Mouse (Mus musculus) forebrain, embryonic 15.5 days (tissue): ENCODE data around the gene Olfr729. TPM values are rescaled to one million over a fixed set of nuclear protein-coding genes. Genes with fewer than 3 reads are reported as not detected.

Experiments
- ATAC-seq: fragments of 200-750 bp; cut with Nextera tagmentation; replicated peaks from 2 replicates; pipeline ENCODE4 v1.8.0; 2017; ENCODE audit warnings: mild to moderate bottlenecking, moderate TSS enrichment, moderate library complexity
- H3K27ac ChIP-seq: fragments of 300-500 bp; sonication (generic); replicated peaks from 2 replicates; pipeline ENCODE4 v1.5.1; 2015; ENCODE audit warnings: mild to moderate bottlenecking, inconsistent platforms
- H3K27me3 ChIP-seq: fragments of 300-500 bp; sonication (generic); 2 replicates; pipeline ENCODE4 v1.6.1; 2015; ENCODE audit warnings: inconsistent platforms
- H3K36me3 ChIP-seq: fragments of 300-500 bp; sonication (generic); 2 replicates; pipeline ENCODE4 v1.6.1; 2015; ENCODE audit warnings: mild to moderate bottlenecking, inconsistent platforms
- H3K4me1 ChIP-seq: fragments of 300-500 bp; sonication (generic); 2 replicates; pipeline ENCODE4 v1.6.1; 2015; ENCODE audit warnings: inconsistent platforms
- H3K4me2 ChIP-seq: fragments of 300-500 bp; sonication (generic); replicated peaks from 2 replicates; pipeline ENCODE4 v1.6.1; 2015; ENCODE audit warnings: mild to moderate bottlenecking, inconsistent platforms
- H3K4me3 ChIP-seq: fragments of 300-500 bp; sonication (generic); 2 replicates; pipeline ENCODE4 v1.5.1; 2015; ENCODE audit warnings: mild to moderate bottlenecking, inconsistent platforms
- H3K9ac ChIP-seq: fragments of 300-500 bp; sonication (generic); replicated peaks from 2 replicates; pipeline ENCODE4 v1.6.1; 2015; ENCODE audit warnings: mild to moderate bottlenecking, inconsistent platforms
- H3K9me3 ChIP-seq: fragments of 300-500 bp; sonication (generic); 2 replicates; pipeline ENCODE4 v1.6.1; 2016; ENCODE audit warnings: inconsistent platforms
- WGBS: fragments of 180-500 bp; shearing (Covaris S2); methylation state at CpG from one replicate; pipeline ENCODE4 v1.1.7; 2015; ENCODE audit warnings: mixed read lengths; 5-methylcytosine and 5-hydroxymethylcytosine counted together
- polyA plus RNA-seq: library from polyadenylated mRNA; unstranded; fragments of >200 nt; fragmentation: Nextera tagmentation; extraction: Ambion mirVana; gene quantifications from 2 replicates; pipeline ENCODE4 v1.2.1, GENCODE M21; 2015

Gene Olfr729
- not detected in 2 replicates for polyA plus RNA-seq

- ATAC-seq, result no peak
- H3K9ac ChIP-seq, result no peak within 1 kb of the TSS
- no peaks in the 10 kb centered on the region for H3K9me3 ChIP-seq
- H3K4me1 ChIP-seq, result no peaks in the 10 kb centered on the region
- H3K27me3 ChIP-seq, result no peaks in the 10 kb centered on the region
- H3K36me3 ChIP-seq, result no peaks in the 10 kb centered on the region
- H3K27ac ChIP-seq, result no peak within 1 kb of the TSS
- H3K4me3 ChIP-seq, result no peak within 1 kb of the TSS
- H3K4me2 ChIP-seq, result no peak within 1 kb of the TSS
Measured at GRCm38 (mm10) chr14:50152810-50153209, at the start of gene Olfr729. Olfr729 (minus strand) TSS chr14:50152910.

DNA sequence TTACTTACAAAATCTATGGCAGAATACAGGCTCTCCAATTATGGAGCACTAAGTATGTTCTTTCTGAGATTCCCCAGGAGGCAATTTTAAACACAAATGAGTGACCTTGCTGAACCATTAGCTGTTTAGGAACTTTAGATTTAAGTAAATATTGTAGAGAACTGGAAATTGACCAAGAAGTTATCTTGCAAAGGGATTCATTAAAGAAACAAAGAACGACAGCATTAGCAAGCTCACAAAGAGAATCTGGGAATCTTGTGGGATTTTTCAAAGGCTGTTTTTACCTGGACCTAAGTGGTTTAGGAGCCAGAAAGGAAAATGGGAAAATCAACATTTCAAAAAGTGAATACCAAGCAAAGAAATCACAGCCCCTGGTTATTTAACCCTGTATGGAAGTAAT lies 35.4 kb upstream of the Olfr729 start, which contains the start of gene Olfr730:
TSS of gene Olfr730 (minus strand) at position 101 of the 400 bp plus-strand sequence.
- no peaks in the 10 kb centered on the region for H3K4me1 ChIP-seq
- WGBS, result 43% methylated on average over 1 of the region's 1 CpGs
- H3K27ac ChIP-seq, result no peak within 1 kb of the TSS
- H3K4me2 ChIP-seq, result no peak within 1 kb of the TSS
- no peaks in the 10 kb centered on the region for H3K9me3 ChIP-seq
- no peak for ATAC-seq
- H3K36me3 ChIP-seq, result no peaks in the 10 kb centered on the region
- no peak within 1 kb of the TSS for H3K4me3 ChIP-seq
- no peak within 1 kb of the TSS for H3K9ac ChIP-seq
- no peaks in the 10 kb centered on the region for H3K27me3 ChIP-seq

DNA sequence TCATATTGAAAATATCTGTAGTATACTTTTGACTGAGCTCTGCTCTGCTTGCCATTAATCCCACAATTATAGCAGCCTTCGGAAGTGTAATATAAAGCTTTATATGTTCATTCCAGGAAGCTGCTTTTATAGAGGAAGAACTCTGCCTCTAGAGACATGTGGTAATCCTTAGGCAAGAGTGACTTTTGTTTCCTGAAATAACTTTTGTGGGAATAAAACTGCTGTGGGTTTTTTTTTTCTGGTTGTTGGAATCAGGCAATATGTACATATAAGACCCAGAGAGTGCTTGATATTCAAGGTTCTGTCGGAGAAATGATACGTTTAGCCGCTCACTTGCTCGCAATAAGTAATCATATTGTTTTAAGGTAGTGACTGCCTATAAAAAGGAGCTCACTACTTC lies 10.1 kb downstream of the Olfr729 start, which contains the start of gene Olfr728:
TSS of gene Olfr728 (minus strand) at position 101 of the 400 bp plus-strand sequence.
- H3K9ac ChIP-seq, result no peak within 1 kb of the TSS
- no peaks in the 10 kb centered on the region for H3K4me1 ChIP-seq
- ATAC-seq, result no peak
- no peak within 1 kb of the TSS for H3K4me2 ChIP-seq
- no peak within 1 kb of the TSS for H3K27ac ChIP-seq
- 92% methylated on average over 5 of the region's 5 CpGs for WGBS
- no peaks in the 10 kb centered on the region for H3K27me3 ChIP-seq
- no peaks in the 10 kb centered on the region for H3K9me3 ChIP-seq
- no peaks in the 10 kb centered on the region for H3K36me3 ChIP-seq
- H3K4me3 ChIP-seq, result no peak within 1 kb of the TSS

- H3K9ac ChIP-seq, result no peak within 1 kb of the TSS
Measured at GRCm38 (mm10) chr14:50122886-50123285, 29.8 kb downstream of the Olfr729 start, which contains the start of gene Olfr727. Olfr727 (plus strand) TSS chr14:50123186.

More at GRCm38 (mm10) chr14:50122886-50123285, 29.8 kb downstream of the Olfr729 start, which contains the start of gene Olfr727:
- H3K9me3 ChIP-seq, result no peaks in the 10 kb centered on the region
- no peak within 1 kb of the TSS for H3K4me2 ChIP-seq
- 84% methylated on average over 1 of the region's 1 CpGs for WGBS
- no peaks in the 10 kb centered on the region for H3K27me3 ChIP-seq
- no peaks in the 10 kb centered on the region for H3K4me1 ChIP-seq
- H3K27ac ChIP-seq, result no peak within 1 kb of the TSS
- no peak within 1 kb of the TSS for H3K4me3 ChIP-seq
- no peak for ATAC-seq
- H3K36me3 ChIP-seq, result no peaks in the 10 kb centered on the region

Other genes starting within 250 kb of the Olfr729 start
- not detected in 2 replicates for gene Olfr723, start 221.1 kb downstream of the Olfr729 start, polyA plus RNA-seq
- not detected in 2 replicates for gene Olfr724, start 189.6 kb downstream of the Olfr729 start, polyA plus RNA-seq
- not detected in 2 replicates for gene Olfr725, start 112.5 kb downstream of the Olfr729 start, polyA plus RNA-seq
- not detected in 2 replicates for gene Olfr726, start 62.0 kb downstream of the Olfr729 start, polyA plus RNA-seq
- not detected in 2 replicates for gene Olfr727, start 29.7 kb downstream of the Olfr729 start, polyA plus RNA-seq
- gene Olfr728, start 10.2 kb downstream of the Olfr729 start, polyA plus RNA-seq, result not detected in 2 replicates
- not detected in 2 replicates for gene Olfr730, start 35.3 kb upstream of the Olfr729 start, polyA plus RNA-seq
- not detected in 2 replicates for gene Olfr731, start 89.0 kb upstream of the Olfr729 start, polyA plus RNA-seq
- gene Olfr732, start 131.3 kb upstream of the Olfr729 start, polyA plus RNA-seq, result not detected in 2 replicates
- not detected in 2 replicates for gene Olfr733, start 148.6 kb upstream of the Olfr729 start, polyA plus RNA-seq
- gene Olfr734, start 173.9 kb upstream of the Olfr729 start, polyA plus RNA-seq, result not detected in 2 replicates
- gene Olfr735, start 196.0 kb upstream of the Olfr729 start, polyA plus RNA-seq, result not detected in 2 replicates
- not detected in 2 replicates for gene Tlr11, start 205.0 kb upstream of the Olfr729 start, polyA plus RNA-seq
- gene Olfr736, start 228.3 kb upstream of the Olfr729 start, polyA plus RNA-seq, result not detected in 2 replicates